Comparison of ENCODE assay signal across 8 mouse cellular contexts in the genomic region with DNA sequence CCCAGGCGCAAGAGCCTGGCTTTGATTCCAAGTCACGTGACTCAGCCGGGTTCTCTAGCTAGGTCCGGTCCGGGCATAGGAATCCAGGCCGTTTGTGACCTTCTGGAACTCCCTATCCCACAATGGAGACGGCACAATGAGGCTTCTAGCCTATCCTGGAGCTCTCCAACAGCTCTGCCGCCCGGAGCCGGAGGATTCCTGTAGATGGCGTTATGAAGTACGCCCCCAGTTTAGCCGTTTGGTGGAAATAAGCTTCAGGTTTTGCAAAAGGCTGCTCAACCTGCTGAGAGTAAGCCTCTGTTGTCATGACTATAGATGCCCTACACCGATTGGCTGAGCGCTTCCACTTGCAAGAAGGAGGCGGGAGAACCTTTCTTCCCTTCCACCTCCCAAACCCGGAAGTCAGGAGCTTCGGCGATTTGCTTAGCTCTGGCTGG. TPM values are rescaled to one million over a fixed set of nuclear protein-coding genes. Genes with fewer than 3 reads are reported as not detected.
A peak's percentile ranks its signal among the peaks of the same experiment; 100 is the strongest.
DNase-seq lines count a peak whose midpoint lies in the region; ATAC-seq lines count a peak whose summit lies in the region.

Gene Efcab12 (minus strand): TSS at position 252 of the 437 bp plus-strand sequence.

- H3K4me2 ChIP-seq in hindbrain, embryonic 16.5 days (ENCODE audit: low read length): peak within 1 kb of the TSS; percentile 85

- H3K9me3 ChIP-seq in hindbrain, embryonic 16.5 days (ENCODE audit: control insufficient read depth, low read length): no peaks in the 10 kb centered on the region

- peak; percentile 99 for ATAC-seq in common myeloid progenitor, adult 5-6 weeks (replicated peaks; ENCODE audit: low read depth, poor library complexity, severe bottlenecking)
- ATAC-seq in hindbrain, embryonic 16.5 days: peak; percentile 95

- no peaks in the 10 kb centered on the region for H3K36me3 ChIP-seq in hindbrain, embryonic 16.5 days (ENCODE audit: control insufficient read depth, insufficient read depth, low read length)

- H3K27ac ChIP-seq in hindbrain, embryonic 16.5 days (ENCODE audit: low read depth, low read length): peak within 1 kb of the TSS; percentile 69

- peak within 1 kb of the TSS; percentile 45 for H3K4me3 ChIP-seq in hindbrain, embryonic 16.5 days (ENCODE audit: low read length)

- DNase-seq in adrenal gland, adult 2 months: peak; percentile 83
- peak; percentile 60 for DNase-seq in gastrocnemius, adult 18-20 months (ENCODE audit: low spot score)
- DNase-seq in left cerebral cortex, adult 11 months (ENCODE audit: low spot score): peak; percentile 69
- peak; percentile 70 for DNase-seq in lung, postnatal 14 days
- peak; percentile 84 for DNase-seq in retina, embryonic 14.5 days (ENCODE audit: low spot score)
- DNase-seq in yolk sac, embryonic 10.5 days (ENCODE audit: low spot score): peak; percentile 76

- WGBS in hindbrain, embryonic 16.5 days: under 1% methylated on average over 19 of the region's 19 CpGs

- H3K9ac ChIP-seq in hindbrain, embryonic 16.5 days (ENCODE audit: low read depth, low read length): peak within 1 kb of the TSS; percentile 59

- peaks cover 10% of the 10 kb centered on the region for H3K4me1 ChIP-seq in hindbrain, embryonic 16.5 days (ENCODE audit: control insufficient read depth, insufficient read depth, low read depth, low read length)

- no peaks in the 10 kb centered on the region for H3K27me3 ChIP-seq in hindbrain, embryonic 16.5 days (replicated peaks; ENCODE audit: control insufficient read depth, insufficient read depth, low read length)

RNA-seq across cellular contexts. Expression of gene Efcab12, which starts in this region (rescaled TPM):
- total RNA-seq in adrenal gland, adult 2 months (2021): under 1 TPM; 0.66 to 0.75 TPM
- polyA plus RNA-seq in adrenal gland, adult 2 months (2012; rRNA removed): 0.06 and 0.13 TPM in 2 replicates
- total RNA-seq in common myeloid progenitor, adult 5-6 weeks (2017): 0.41 TPM in 1 of 2 replicates, not detected in the other
- total RNA-seq in gastrocnemius, adult 18-20 months (2021): under 1 TPM in 1 of 2 experiments, not detected in 1; 0.14 TPM
- polyA plus RNA-seq in hindbrain, embryonic 16.5 days (2015; fragmentation: Nextera tagmentation; extraction: Ambion mirVana): 2.2 and 3.1 TPM in 2 replicates

Comparison
In these comparisons a context has a peak if more than half of its experiments do, and no peak if none do; other contexts are left out.
1. Peak in every context shown above with its lines: DNase-seq, ATAC-seq, H3K4me3 ChIP-seq and H3K27ac ChIP-seq.
2. Peak in DNase-seq in adrenal gland, adult 2 months; RNA of the gene not detected or under 1 TPM.
3. Peak in ATAC-seq in common myeloid progenitor, adult 5-6 weeks; RNA of the gene not detected or under 1 TPM.
4. Peak in DNase-seq in gastrocnemius, adult 18-20 months; RNA of the gene not detected or under 1 TPM.